Mouse (Mus musculus) MEL (cell line): ENCODE measurements around the gene Ryr3. TPM values are rescaled to one million over a fixed set of nuclear protein-coding genes. Genes with fewer than 3 reads are reported as not detected.

ENCODE experiments used
- DNase-seq: peaks from one replicate; pipeline ENCODE4 v3.0.0; 2011; ENCODE audit warnings: low read depth, low spot score
- H3K27ac ChIP-seq: 2 replicates; pipeline ENCODE4 v1.5.1; 2012; ENCODE audit warnings: low read depth, mild to moderate bottlenecking, control low read depth, low read length, moderate library complexity; ENCODE audit not compliant: control insufficient read depth
- H3K27me3 ChIP-seq, 2 experiments: fragments of 150-350 bp in 1 of 2; sonication (generic) in 1 of 2; 2 replicates each; pipeline ENCODE4 v1.6.1; 2012; ENCODE audit warnings: low read length in 2 of 2, mild to moderate bottlenecking in 2 of 2, improper control_type of control experiment in 1 of 2, moderate library complexity in 1 of 2; ENCODE audit not compliant: insufficient read depth in 2 of 2, control insufficient read depth in 1 of 2
- H3K36me3 ChIP-seq, 2 experiments: 2 replicates each; pipeline ENCODE4 v1.6.1; 2012 to 2014; ENCODE audit warnings: low read length in 2 of 2, improper control_type of control experiment in 1 of 2, inconsistent platforms in 1 of 2, mild to moderate bottlenecking in 1 of 2; ENCODE audit not compliant: insufficient read depth in 2 of 2, control insufficient read depth in 1 of 2
- H3K4me1 ChIP-seq, 2 experiments: fragments of 150-350 bp in 1 of 2; sonication (generic) in 1 of 2; 2 replicates each; pipeline ENCODE4 v1.6.1; 2012; ENCODE audit warnings: low read length in 2 of 2, improper control_type of control experiment in 1 of 2, mild to moderate bottlenecking in 1 of 2; ENCODE audit not compliant: insufficient read depth in 2 of 2, control insufficient read depth in 1 of 2
- H3K4me3 ChIP-seq, 2 experiments: fragments of 150-350 bp in 1 of 2; sonication (generic) in 1 of 2; 2 replicates each; pipeline ENCODE4 v1.5.1; 2012; ENCODE audit warnings: low read depth in 2 of 2, low read length in 2 of 2, mild to moderate bottlenecking in 2 of 2, moderate library complexity in 2 of 2, control low read depth in 1 of 2, improper control_type of control experiment in 1 of 2; ENCODE audit not compliant: control insufficient read depth in 1 of 2, insufficient read depth in 1 of 2
- H3K79me2 ChIP-seq: 2 replicates; pipeline ENCODE4 v1.6.1; 2012; ENCODE audit warnings: mild to moderate bottlenecking, low read length, moderate library complexity; ENCODE audit not compliant: control insufficient read depth, poor library complexity, insufficient read depth
- H3K9ac ChIP-seq: 2 replicates; pipeline ENCODE4 v1.6.1; 2012; ENCODE audit warnings: low read depth, mild to moderate bottlenecking, control low read depth, low read length, moderate library complexity; ENCODE audit not compliant: control insufficient read depth, poor library complexity, severe bottlenecking
- H3K9me3 ChIP-seq: fragments of 150-350 bp; sonication (generic); replicated peaks from 2 replicates; pipeline ENCODE4 v1.6.1; 2012; ENCODE audit warnings: mild to moderate bottlenecking, low read length, improper control_type of control experiment, moderate library complexity; ENCODE audit not compliant: insufficient read depth
- BHLHE40 ChIP-seq: IDR thresholded peaks from 2 replicates; pipeline ENCODE4 v1.6.1; 2012; ENCODE audit warnings: low read depth, mild to moderate bottlenecking, inconsistent platforms, low read length, improper control_type of control experiment, borderline replicate concordance
- CHD2 ChIP-seq: IDR thresholded peaks from 2 replicates; pipeline ENCODE4 v1.6.1; 2011; ENCODE audit warnings: low read length, improper control_type of control experiment
- EP300 ChIP-seq, 2 experiments: IDR thresholded peaks; 2 replicates each; pipeline ENCODE4 v1.6.1; 2011; ENCODE audit warnings: improper control_type of control experiment in 2 of 2, low read length in 2 of 2, low read depth in 1 of 2, mild to moderate bottlenecking in 1 of 2
- GABPA ChIP-seq: IDR thresholded peaks from 2 replicates; pipeline ENCODE4 v1.6.1; 2012; ENCODE audit warnings: low read depth, mild to moderate bottlenecking, inconsistent platforms, low read length, improper control_type of control experiment, moderate library complexity
- GATA1 ChIP-seq: IDR thresholded peaks from 2 replicates; pipeline ENCODE4 v1.6.1; 2011; ENCODE audit warnings: low read depth, low read length, improper control_type of control experiment
- HCFC1 ChIP-seq: IDR thresholded peaks from 2 replicates; pipeline ENCODE4 v1.6.1; 2012; ENCODE audit warnings: low read depth, mild to moderate bottlenecking, inconsistent platforms, low read length, improper control_type of control experiment, moderate library complexity
- MAFK ChIP-seq: IDR thresholded peaks from 2 replicates; pipeline ENCODE4 v1.6.1; 2011; ENCODE audit warnings: low read depth, mild to moderate bottlenecking, low read length, improper control_type of control experiment, borderline replicate concordance
- MAX ChIP-seq: IDR thresholded peaks from 2 replicates; pipeline ENCODE4 v1.6.1; 2011; ENCODE audit warnings: low read length, improper control_type of control experiment
- MEF2A ChIP-seq: IDR thresholded peaks from 2 replicates; pipeline ENCODE4 v1.6.1; 2014; ENCODE audit warnings: low read depth, mild to moderate bottlenecking, inconsistent platforms, low read length, improper control_type of control experiment; ENCODE audit not compliant: poor library complexity, insufficient replicate concordance, severe bottlenecking; ENCODE audit errors: extremely low read depth
- MYB ChIP-seq: IDR thresholded peaks from 2 replicates; pipeline ENCODE4 v1.6.1; 2011; ENCODE audit warnings: mild to moderate bottlenecking, low read depth, low read length, improper control_type of control experiment
- POLR2AphosphoS2 ChIP-seq: IDR thresholded peaks from 2 replicates; pipeline ENCODE4 v1.6.1; 2011; ENCODE audit warnings: low read length, improper control_type of control experiment
- POLR2AphosphoS5 ChIP-seq: IDR thresholded peaks from 2 replicates; pipeline ENCODE4 v1.6.1; 2012; ENCODE audit warnings: low read depth, borderline replicate concordance, mild to moderate bottlenecking, inconsistent platforms, low read length, moderate library complexity, mixed read lengths
- RAD21 ChIP-seq: IDR thresholded peaks from 2 replicates; pipeline ENCODE4 v1.6.1; 2011; ENCODE audit warnings: mild to moderate bottlenecking, low read depth, low read length, improper control_type of control experiment
- RCOR1 ChIP-seq: IDR thresholded peaks from 2 replicates; pipeline ENCODE4 v1.6.1; 2012; ENCODE audit warnings: low read depth, mild to moderate bottlenecking, inconsistent platforms, low read length, improper control_type of control experiment
- SIN3A ChIP-seq: IDR thresholded peaks from 2 replicates; pipeline ENCODE4 v1.6.1; 2012; ENCODE audit warnings: low read length, improper control_type of control experiment, inconsistent platforms
- SMC3 ChIP-seq: IDR thresholded peaks from 2 replicates; pipeline ENCODE4 v1.6.1; 2011; ENCODE audit warnings: low read depth, low read length, improper control_type of control experiment
- TAL1 ChIP-seq: IDR thresholded peaks from 2 replicates; pipeline ENCODE4 v1.6.1; 2012; ENCODE audit warnings: mild to moderate bottlenecking, inconsistent platforms, low read length, moderate library complexity, mixed read lengths
- TBP ChIP-seq: IDR thresholded peaks from 2 replicates; pipeline ENCODE4 v1.8.0; 2011; ENCODE audit warnings: low read depth, low read length, improper control_type of control experiment
- UBTF ChIP-seq: IDR thresholded peaks from 2 replicates; pipeline ENCODE4 v1.6.1; 2012; ENCODE audit warnings: low read depth, mild to moderate bottlenecking, inconsistent platforms, low read length, improper control_type of control experiment, moderate library complexity, borderline replicate concordance; ENCODE audit not compliant: insufficient read depth
- USF1 ChIP-seq: IDR thresholded peaks from 2 replicates; pipeline ENCODE4 v1.6.1; 2014; ENCODE audit warnings: low read depth, mild to moderate bottlenecking, inconsistent platforms, low read length, improper control_type of control experiment, moderate library complexity
- ZC3H11A ChIP-seq: IDR thresholded peaks from 2 replicates; pipeline ENCODE4 v1.6.1; 2012; ENCODE audit warnings: low read depth, mild to moderate bottlenecking, inconsistent platforms, low read length, improper control_type of control experiment
- ZNF384 ChIP-seq: IDR thresholded peaks from 2 replicates; pipeline ENCODE4 v1.6.1; 2012; ENCODE audit warnings: low read depth, mild to moderate bottlenecking, inconsistent platforms, low read length, improper control_type of control experiment
- polyA plus RNA-seq, 2 experiments: library from polyadenylated mRNA; stranded (reverse) in 1 of 2; unstranded in 1 of 2; fragments of >175 nt in 1 of 2; fragments of >200 nt in 1 of 2; gene quantifications; 2 replicates each; pipeline versions ENCODE4 v1.2.1 to v1.2.4; 2012; ENCODE audit warnings: low replicate concordance in 2 of 2, low read depth in 1 of 2; ENCODE audit not compliant: insufficient read length in 2 of 2, insufficient read depth in 1 of 2, missing spikeins in 1 of 2
- total RNA-seq: library from RNA; depleted of rRNA; stranded (reverse); fragments of 300-350 nt; gene quantifications from 2 replicates; pipeline ENCODE4 v1.2.3, GENCODE M21; 2012

The Ryr3 gene
- total and polyA plus RNA-seq, 3 experiments = 0.04 TPM; not detected in 2

DNA sequence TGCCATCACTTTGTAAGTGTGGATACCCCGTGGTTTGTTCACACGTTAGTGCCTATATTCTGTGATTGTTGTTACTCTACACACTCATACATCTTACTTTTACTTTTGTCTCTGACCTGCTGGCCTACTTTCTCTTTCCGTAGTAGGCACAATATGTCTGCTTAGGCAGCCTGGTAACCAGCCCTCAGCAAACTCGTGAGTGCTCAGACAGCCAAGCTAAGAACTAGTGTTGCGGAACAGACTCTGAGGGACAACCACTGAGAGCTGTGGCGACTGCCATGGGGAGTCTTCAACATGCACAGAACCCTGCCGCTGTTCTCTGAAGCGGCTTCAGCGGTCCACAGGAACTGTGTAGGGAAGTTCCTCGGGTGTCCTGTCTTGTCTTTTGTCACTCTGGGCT is 616.7 kb downstream of the Ryr3 start:
- Histone ChIP-seq H3K36me3 (peaks cover 0 to 9% of the 10 kb centered on the region in 2 experiments; a peak in 2 of 4 replicates), H3K4me1 (peaks cover 0 to 7% of the 10 kb centered on the region in 2 experiments; a peak in 3 of 4 replicates), H3K79me2 (no peaks in the 10 kb centered on the region), H3K9me3 (no peaks in the 10 kb centered on the region), H3K9ac (no peak overlapping the region), H3K27ac (no peak overlapping the region), H3K27me3 (no peaks in the 10 kb centered on the region)
- no peak for DNase-seq
- TF ChIP-seq MAX (no peak), HCFC1 (no peak), USF1 (no peak), SIN3A (no peak), SMC3 (no peak), BHLHE40 (no peak), CHD2 (no peak), POLR2AphosphoS2 (no peak), MYB (no peak), MEF2A (no peak), ZC3H11A (no peak), ZNF384 (no peak), TBP (no peak), RCOR1 (no peak), MAFK (no peak), UBTF (no peak), GABPA (no peak), POLR2AphosphoS5 (no peak)
- TF ChIP-seq, all 39 proteins: peak for 0
- H3K4me3 ChIP-seq = no peak overlapping the region

DNA sequence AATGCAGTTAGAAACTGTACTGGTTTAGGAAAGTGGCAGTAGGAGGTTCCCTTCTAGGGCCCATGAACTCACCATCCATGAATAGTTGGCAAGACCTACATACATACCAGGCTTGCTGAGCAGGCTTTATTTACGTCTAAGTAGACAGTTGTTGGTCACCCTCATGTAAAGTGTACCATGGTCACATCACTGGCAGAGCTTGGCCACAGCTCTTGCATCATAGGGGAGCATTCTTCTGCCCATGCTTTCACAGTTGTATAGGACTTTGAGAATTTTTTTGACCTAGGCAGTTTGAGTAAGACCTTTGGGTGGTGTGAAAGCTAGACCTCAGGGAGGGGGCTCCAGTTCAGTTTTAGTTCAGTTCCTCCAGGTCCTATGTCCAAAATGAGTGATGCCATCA is 619.8 kb downstream of the Ryr3 start:
- no peak for DNase-seq
- Histone ChIP-seq H3K4me3 (no peak overlapping the region), H3K79me2 (no peaks in the 10 kb centered on the region), H3K27me3 (no peaks in the 10 kb centered on the region), H3K9ac (no peak overlapping the region), H3K9me3 (no peaks in the 10 kb centered on the region), H3K36me3 (peaks cover 0 to 15% of the 10 kb centered on the region in 2 experiments; a peak in 2 of 4 replicates), H3K4me1 (peaks cover 7 to 8% of the 10 kb centered on the region in 2 experiments; a peak in 3 of 4 replicates), H3K27ac (no peak overlapping the region)
- TF ChIP-seq GATA1 (no peak), RAD21 (no peak), TAL1 (no peak), MAFK (no peak), EP300 (IDR thresholded peaks at IDR 0.05; ENCODE audit: low read depth in 1 of 2, low read length in 2 of 2) (no peak)
